Mouse (Mus musculus) neural tube, embryonic 14.5 days (tissue): ENCODE measurements around the gene Zdhhc6. TPM values are rescaled to one million over a fixed set of nuclear protein-coding genes. Genes with fewer than 3 reads are reported as not detected.
A peak's percentile ranks its signal among the peaks of the same experiment; 100 is the strongest.

Source experiments
- ATAC-seq: fragments of 200-750 bp; cut with Nextera tagmentation; 2 replicates; pipeline ENCODE4 v1.8.0; 2017; ENCODE audit warnings: low read depth, mild to moderate bottlenecking, moderate TSS enrichment, moderate library complexity
- H3K27ac ChIP-seq: fragments of 300-500 bp; sonication (generic); 2 replicates; pipeline ENCODE4 v1.5.1; 2014; ENCODE audit warnings: low read depth, mild to moderate bottlenecking, control low read depth, low read length, moderate library complexity, mixed read lengths
- H3K27me3 ChIP-seq: fragments of 300-500 bp; sonication (generic); 2 replicates; pipeline ENCODE4 v1.6.1; 2014; ENCODE audit warnings: low read length; ENCODE audit not compliant: control insufficient read depth, insufficient read depth
- H3K36me3 ChIP-seq: fragments of 300-500 bp; sonication (generic); 2 replicates; pipeline ENCODE4 v1.6.1; 2014; ENCODE audit warnings: low read length, mixed read lengths; ENCODE audit not compliant: control insufficient read depth, insufficient read depth
- H3K4me1 ChIP-seq: fragments of 300-500 bp; sonication (generic); 2 replicates; pipeline ENCODE4 v1.6.1; 2014; ENCODE audit warnings: low read length; ENCODE audit not compliant: control insufficient read depth, insufficient read depth
- H3K4me2 ChIP-seq: fragments of 300-500 bp; sonication (generic); 2 replicates; pipeline ENCODE4 v1.6.1; 2014; ENCODE audit warnings: mild to moderate bottlenecking, low read depth, low read length, control low read depth
- H3K4me3 ChIP-seq: fragments of 300-500 bp; sonication (generic); 2 replicates; pipeline ENCODE4 v1.5.1; 2014; ENCODE audit warnings: low read depth, low read length, control low read depth, mixed read lengths
- H3K9ac ChIP-seq: fragments of 300-500 bp; sonication (generic); replicated peaks from 2 replicates; pipeline ENCODE4 v1.6.1; 2014; ENCODE audit warnings: low read depth, mild to moderate bottlenecking, control low read depth, low read length, mixed read lengths
- H3K9me3 ChIP-seq: fragments of 300-500 bp; sonication (generic); 2 replicates; pipeline ENCODE4 v1.6.1; 2016; ENCODE audit warnings: low read length; ENCODE audit not compliant: control insufficient read depth
- WGBS: fragments of 180-500 bp; shearing (Covaris S2); extraction: QIAGEN DNeasy Blood & Tissue Kit; methylation state at CpG from one replicate; pipeline ENCODE4 v1.1.7; 2014; 5-methylcytosine and 5-hydroxymethylcytosine counted together
- polyA plus RNA-seq: library from polyadenylated mRNA; unstranded; fragments of >200 nt; fragmentation: Nextera tagmentation; extraction: Ambion mirVana; gene quantifications from 2 replicates; pipeline ENCODE4 v1.2.1, GENCODE M21; 2014

Zdhhc6 gene
- polyA plus RNA-seq, 1 experiment from 2014 or later, result 68.3 TPM

- Histone ChIP-seq H3K4me2 (no peak overlapping the region), H3K9me3 (no peaks in the 10 kb centered on the region), H3K9ac (no peak overlapping the region), H3K27me3 (no peaks in the 10 kb centered on the region), H3K36me3 (no peaks in the 10 kb centered on the region), H3K27ac (no peak overlapping the region), H3K4me1 (no peaks in the 10 kb centered on the region; the same call in 1 of the 2 replicates), H3K4me3 (no peak overlapping the region)
- WGBS, result 76% methylated on average over 9 of the region's 9 CpGs
- ATAC-seq, result no peak
Measured at GRCm38 (mm10) chr19:55337066-55337465, 21.2 kb upstream of the Zdhhc6 start.

GRCm38 (mm10) chr19:55336441-55336840 lies 20.6 kb upstream of the Zdhhc6 start:
- Histone ChIP-seq H3K36me3 (no peaks in the 10 kb centered on the region), H3K4me2 (no peak overlapping the region), H3K4me3 (no peak overlapping the region), H3K9me3 (no peaks in the 10 kb centered on the region), H3K27ac (no peak overlapping the region), H3K27me3 (no peaks in the 10 kb centered on the region), H3K4me1 (no peaks in the 10 kb centered on the region; the same call in 1 of the 2 replicates), H3K9ac (no peak overlapping the region)
- no peak for ATAC-seq
- WGBS, result 85% methylated on average over 12 of the region's 12 CpGs

GRCm38 (mm10) chr19:55335881-55336280 lies 20.0 kb upstream of the Zdhhc6 start:
- Histone ChIP-seq H3K9me3 (no peaks in the 10 kb centered on the region), H3K4me3 (no peak overlapping the region), H3K27me3 (no peaks in the 10 kb centered on the region), H3K4me1 (no peaks in the 10 kb centered on the region; the same call in 1 of the 2 replicates), H3K27ac (no peak overlapping the region), H3K9ac (no peak overlapping the region), H3K36me3 (no peaks in the 10 kb centered on the region), H3K4me2 (no peak overlapping the region)
- no peak for ATAC-seq
- WGBS, result 97% methylated on average over 1 of the region's 1 CpGs

- no peaks in the 10 kb centered on the region for H3K36me3 ChIP-seq
- no peaks in the 10 kb centered on the region for H3K27me3 ChIP-seq
- H3K9ac ChIP-seq, result no peak overlapping the region
- H3K27ac ChIP-seq, result no peak overlapping the region
- no peak overlapping the region for H3K4me2 ChIP-seq
- 98% methylated on average over 8 of the region's 8 CpGs for WGBS
- H3K4me3 ChIP-seq, result no peak overlapping the region
- no peaks in the 10 kb centered on the region for H3K9me3 ChIP-seq
- ATAC-seq, result peak; percentile 75; the same call in 1 of the 2 replicates
- H3K4me1 ChIP-seq, result no peaks in the 10 kb centered on the region; the same call in 1 of the 2 replicates
Measured at GRCm38 (mm10) chr19:55332641-55333268, 16.9 kb upstream of the Zdhhc6 start.

GRCm38 (mm10) chr19:55331776-55332175 lies 15.9 kb upstream of the Zdhhc6 start:
- H3K9ac ChIP-seq, result no peak overlapping the region
- no peak overlapping the region for H3K4me3 ChIP-seq
- no peak overlapping the region for H3K4me2 ChIP-seq
- 96% methylated on average over 5 of the region's 5 CpGs for WGBS
- H3K9me3 ChIP-seq, result no peaks in the 10 kb centered on the region
- ATAC-seq, result no peak
- H3K27ac ChIP-seq, result no peak overlapping the region
- H3K36me3 ChIP-seq, result no peaks in the 10 kb centered on the region
- no peaks in the 10 kb centered on the region; the same call in 1 of the 2 replicates for H3K4me1 ChIP-seq
- H3K27me3 ChIP-seq, result no peaks in the 10 kb centered on the region

- WGBS, result 85% methylated on average over 4 of the region's 4 CpGs
- no peak overlapping the region for H3K9ac ChIP-seq
- H3K36me3 ChIP-seq, result peaks cover 3% of the 10 kb centered on the region; the same call in 1 of the 2 replicates
- H3K27ac ChIP-seq, result no peak overlapping the region
- no peaks in the 10 kb centered on the region for H3K4me1 ChIP-seq
- no peak overlapping the region for H3K4me2 ChIP-seq
- ATAC-seq, result no peak
- no peaks in the 10 kb centered on the region for H3K27me3 ChIP-seq
- no peaks in the 10 kb centered on the region for H3K9me3 ChIP-seq
- no peak overlapping the region for H3K4me3 ChIP-seq
Measured at GRCm38 (mm10) chr19:55327510-55327909, 11.7 kb upstream of the Zdhhc6 start.

- Histone ChIP-seq H3K27ac (no peak overlapping the region), H3K4me2 (no peak overlapping the region), H3K27me3 (no peaks in the 10 kb centered on the region), H3K4me1 (no peaks in the 10 kb centered on the region), H3K9me3 (no peaks in the 10 kb centered on the region), H3K9ac (no peak overlapping the region), H3K36me3 (peaks cover 3% of the 10 kb centered on the region; the same call in 1 of the 2 replicates), H3K4me3 (no peak overlapping the region)
- 95% methylated on average over 8 of the region's 8 CpGs for WGBS
- ATAC-seq, result no peak
Measured at GRCm38 (mm10) chr19:55322604-55323003, 6.8 kb upstream of the Zdhhc6 start.

- 72% methylated on average over 5 of the region's 5 CpGs for WGBS
Measured at GRCm38 (mm10) chr19:55319521-55319920, 3.7 kb upstream of the Zdhhc6 start.

GRCm38 (mm10) chr19:55319036-55319435 lies 3.2 kb upstream of the Zdhhc6 start:
- Histone ChIP-seq H3K4me2 (no peak overlapping the region), H3K4me3 (no peak overlapping the region), H3K9ac (no peak overlapping the region), H3K4me1 (peaks cover 10% of the 10 kb centered on the region), H3K27me3 (peaks cover 3% of the 10 kb centered on the region; the same call in 1 of the 2 replicates), H3K36me3 (peaks cover 3% of the 10 kb centered on the region; the same call in 1 of the 2 replicates), H3K9me3 (no peaks in the 10 kb centered on the region), H3K27ac (no peak overlapping the region)
- WGBS, result 76% methylated on average over 3 of the region's 3 CpGs
- no peak for ATAC-seq

More at GRCm38 (mm10) chr19:55319521-55319920, 3.7 kb upstream of the Zdhhc6 start:
- Histone ChIP-seq H3K9me3 (no peaks in the 10 kb centered on the region), H3K4me2 (no peak overlapping the region), H3K27me3 (peaks cover 3% of the 10 kb centered on the region; the same call in 1 of the 2 replicates), H3K27ac (no peak overlapping the region), H3K4me1 (peaks cover 8% of the 10 kb centered on the region), H3K36me3 (peaks cover 3% of the 10 kb centered on the region; the same call in 1 of the 2 replicates), H3K9ac (no peak overlapping the region), H3K4me3 (no peak overlapping the region)
- no peak for ATAC-seq
